Mouse (Mus musculus): Measurements from ENCODE around the gene Gcnt2.

- TF ChIP-seq CTCF (conservative IDR thresholded peaks at IDR 0.05; ENCODE audit: insufficient read depth, insufficient read length, low read depth, low read length): no peak
- no peak for TF ChIP-seq POLR2A (IDR thresholded peaks at IDR 0.05; ENCODE audit: low read depth, low read length)
Measured at GRCm38 (mm10) chr13:41006244-41006643, 146.7 kb downstream of the Gcnt2 start.
